Mouse (Mus musculus): ENCODE measurements around the gene Exoc5.
A peak's percentile ranks its signal among the peaks of the same experiment; 100 is the strongest.
"Not testable (repeated sequence)": the region's sequence is repeated elsewhere in the genome, so short reads cannot be mapped to it uniquely, and the experiment has no call there.

Exoc5 gene

GRCm38 (mm10) chr14:49066274-49066823, at the start of gene Exoc5:
Exoc5 (minus strand) TSS chr14:49066653.
- peak; percentile 95 to 97 for DNase-seq (ENCODE audit: low spot score in 2 of 2)

GRCm38 (mm10) chr14:49091755-49092154, 25.3 kb upstream of the Exoc5 start:
- not testable (repeated sequence) for DNase-seq (ENCODE audit: low spot score in 2 of 2)

- DNase-seq (ENCODE audit: low spot score in 2 of 2), result no peak
Measured at GRCm38 (mm10) chr14:49091277-49091676, 24.8 kb upstream of the Exoc5 start.

- DNase-seq (ENCODE audit: low spot score in 2 of 2), result no peak
Measured at GRCm38 (mm10) chr14:49090102-49090501, 23.6 kb upstream of the Exoc5 start.

GRCm38 (mm10) chr14:49089461-49090058, 23.1 kb upstream of the Exoc5 start:
- DNase-seq (ENCODE audit: low spot score in 2 of 2), result no peak

- no peak for DNase-seq (ENCODE audit: low spot score in 2 of 2)
Measured at GRCm38 (mm10) chr14:49088155-49089048, 21.9 kb upstream of the Exoc5 start.

- no peak for DNase-seq (ENCODE audit: low spot score in 2 of 2)
Measured at GRCm38 (mm10) chr14:49086522-49086921, 20.1 kb upstream of the Exoc5 start.

- no peak for DNase-seq (ENCODE audit: low spot score in 2 of 2)
Measured at GRCm38 (mm10) chr14:49078820-49079219, 12.4 kb upstream of the Exoc5 start.

- DNase-seq (ENCODE audit: low spot score in 2 of 2), result no peak
Measured at GRCm38 (mm10) chr14:49074361-49074760, 7.9 kb upstream of the Exoc5 start.

- DNase-seq (ENCODE audit: low spot score in 2 of 2), result no peak
Measured at GRCm38 (mm10) chr14:49073896-49074295, 7.4 kb upstream of the Exoc5 start.

GRCm38 (mm10) chr14:49072837-49073236, 6.4 kb upstream of the Exoc5 start:
- no peak for DNase-seq (ENCODE audit: low spot score in 2 of 2)

GRCm38 (mm10) chr14:49065529-49066273, 752 bp downstream of the Exoc5 start, which contains the start of gene Ap5m1:
Ap5m1 (plus strand) TSS chr14:49066097.
- DNase-seq (ENCODE audit: low spot score in 2 of 2), result peak in 1 of 2 experiments; percentile 23

- no peak for DNase-seq (ENCODE audit: low spot score in 2 of 2)
Measured at GRCm38 (mm10) chr14:49063838-49064237, 2.6 kb downstream of the Exoc5 start.

GRCm38 (mm10) chr14:49049492-49049891, 17.0 kb downstream of the Exoc5 start:
- DNase-seq (ENCODE audit: low spot score in 2 of 2), result no peak

- no peak for DNase-seq (ENCODE audit: low spot score in 2 of 2)
Measured at GRCm38 (mm10) chr14:49045610-49046009, 20.8 kb downstream of the Exoc5 start.

- DNase-seq (ENCODE audit: low spot score in 2 of 2), result no peak
Measured at GRCm38 (mm10) chr14:49028991-49029390, 37.5 kb downstream of the Exoc5 start.

GRCm38 (mm10) chr14:49027779-49028368, 38.6 kb downstream of the Exoc5 start:
- DNase-seq (ENCODE audit: low spot score in 2 of 2), result no peak

- no peak for DNase-seq (ENCODE audit: low spot score in 2 of 2)
Measured at GRCm38 (mm10) chr14:49027040-49027778, 39.2 kb downstream of the Exoc5 start.

GRCm38 (mm10) chr14:49019765-49020164, 46.7 kb downstream of the Exoc5 start:
- no peak for DNase-seq (ENCODE audit: low spot score in 2 of 2)

- no peak for DNase-seq (ENCODE audit: low spot score in 2 of 2)
Measured at GRCm38 (mm10) chr14:49008399-49009189, 57.9 kb downstream of the Exoc5 start.
